19 mouse cellular contexts compared by ENCODE assay signal in the genomic region with DNA sequence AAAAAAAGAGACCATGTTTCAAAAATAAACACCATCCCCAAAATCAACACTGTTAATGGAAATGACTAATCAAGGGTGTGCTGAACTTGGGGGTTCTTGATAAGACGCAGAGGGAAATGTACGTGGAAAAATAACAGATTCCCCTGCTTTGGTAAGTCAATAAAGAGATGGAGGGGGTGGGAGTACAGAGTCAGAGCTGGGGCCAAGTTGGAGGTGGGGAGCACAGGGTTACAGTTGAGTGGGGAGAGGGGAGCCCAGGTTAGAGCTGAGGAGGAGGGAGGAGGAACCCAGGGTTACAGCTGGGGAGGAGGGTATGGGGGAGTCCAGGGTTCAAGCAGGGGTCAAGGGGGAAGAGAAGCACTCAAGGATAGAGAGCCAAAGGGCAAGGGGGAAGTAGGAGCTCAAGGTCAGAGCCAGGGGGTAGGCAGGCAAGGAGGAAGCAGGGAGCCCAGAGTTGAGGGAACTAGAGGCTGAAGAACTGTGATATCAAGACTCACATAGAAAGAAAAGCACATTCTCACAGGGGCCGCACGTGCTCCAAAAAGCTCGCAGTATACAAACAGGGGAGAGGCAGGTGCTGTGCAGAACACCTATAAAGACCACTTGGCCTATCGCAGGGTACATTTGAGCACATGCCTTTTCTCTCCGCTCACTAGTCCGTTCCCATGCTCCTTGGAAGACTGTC.
"Had no signal": no experiment of that assay in that cellular context is flagged by ENCODE, and none has a peak within 500 bp of the region (broad histone marks: within the 10 kb centered on the region; RNA-seq: fewer than 3 reads in every experiment).

No protein-coding gene starts in this region.

- H3K27me3 ChIP-seq: limb, embryonic 12.5 days; limb, embryonic 15.5 days; liver, embryonic 13.5 days; neural tube, embryonic 12.5 days; neural tube, embryonic 15.5 days had no signal

- H3K27ac ChIP-seq: limb, embryonic 12.5 days; limb, embryonic 15.5 days; liver, embryonic 13.5 days; neural tube, embryonic 12.5 days; neural tube, embryonic 15.5 days had no signal

- H3K4me2 ChIP-seq: limb, embryonic 12.5 days; limb, embryonic 15.5 days; liver, embryonic 13.5 days; lung, embryonic 14.5 days; neural tube, embryonic 12.5 days; neural tube, embryonic 15.5 days had no signal

- H3K36me3 ChIP-seq: limb, embryonic 12.5 days; limb, embryonic 15.5 days; liver, embryonic 13.5 days; neural tube, embryonic 12.5 days; neural tube, embryonic 15.5 days had no signal

- H3K9ac ChIP-seq: limb, embryonic 12.5 days; limb, embryonic 15.5 days; liver, embryonic 13.5 days; lung, embryonic 14.5 days; neural tube, embryonic 12.5 days; neural tube, embryonic 15.5 days had no signal

- DNase-seq: kidney, adult 18-20 months; kidney, adult 9 months; kidney, postnatal 14 days; kidney, postnatal 4 days; left cerebral cortex, postnatal 4 days; liver, embryonic 13.5 days; lung, embryonic 14.5 days; lung, postnatal 10 days; lung, postnatal 36 days; midbrain, embryonic 14.5 days; right cerebral cortex, postnatal 25 days; spleen, adult 18-20 months; thymus, adult 18-20 months; thymus, postnatal 36 days had no signal

- ATAC-seq: intestine, embryonic 16.5 days had no signal

- H3K4me3 ChIP-seq: limb, embryonic 12.5 days; limb, embryonic 15.5 days; liver, embryonic 13.5 days; neural tube, embryonic 12.5 days; neural tube, embryonic 15.5 days had no signal

- H3K4me1 ChIP-seq: liver, embryonic 13.5 days had no signal

- H3K9me3 ChIP-seq: limb, embryonic 12.5 days; limb, embryonic 15.5 days; liver, embryonic 13.5 days; neural tube, embryonic 12.5 days; neural tube, embryonic 15.5 days had no signal
